Mouse (Mus musculus): ENCODE measurements around the gene Nr4a3. TPM values are rescaled to one million over a fixed set of nuclear protein-coding genes. Genes with fewer than 3 reads are reported as not detected.

Nr4a3 gene
- 0.43 and 0.56 TPM in 2 replicates for polyA plus RNA-seq (2016; fragmentation: Nextera tagmentation; extraction: Ambion mirVana)

DNA sequence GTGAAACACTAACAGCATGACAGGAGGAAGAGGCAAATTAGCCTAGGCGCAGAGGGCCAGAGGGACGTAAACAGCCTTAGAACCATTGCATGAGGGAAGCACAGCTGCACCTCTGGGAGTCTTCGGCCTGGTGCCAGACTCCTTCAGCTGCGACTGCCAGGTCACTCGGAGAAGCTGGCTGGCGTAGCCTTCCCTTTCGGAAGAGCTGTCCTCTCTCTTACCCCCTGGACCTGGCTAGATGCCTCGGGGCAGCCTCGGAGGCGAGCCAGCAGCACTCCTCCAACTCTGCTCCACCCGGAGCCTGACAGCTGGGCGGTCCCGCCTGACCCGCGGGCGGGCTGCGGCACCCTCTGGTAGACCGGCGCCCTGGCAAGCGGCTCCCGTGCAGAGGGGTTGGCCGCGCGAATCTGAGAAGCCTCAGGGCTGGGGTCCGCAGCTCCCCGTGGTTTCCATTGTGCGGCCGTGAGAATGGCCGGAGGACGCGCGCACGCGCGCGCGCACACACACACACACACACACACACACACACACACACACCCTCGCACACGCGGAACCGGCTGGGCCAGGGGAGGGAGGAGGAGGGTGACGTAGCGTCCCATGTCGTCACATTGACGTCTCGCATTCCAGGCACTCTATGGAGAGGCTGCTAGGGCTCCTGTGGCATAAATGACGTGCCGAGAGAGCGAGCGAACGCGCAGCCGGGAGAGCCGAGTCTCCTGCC lies at the start of gene Nr4a3:
Gene Nr4a3 (plus strand): TSS at position 663 of the 721 bp plus-strand sequence.
- peaks cover 40% of the 10 kb centered on the region for H3K4me1 ChIP-seq
- no peaks in the 10 kb centered on the region for H3K36me3 ChIP-seq
- H3K27me3 ChIP-seq = peaks cover 31% of the 10 kb centered on the region
- peak within 1 kb of the TSS; percentile 64 for H3K4me3 ChIP-seq
- under 1% methylated on average over 44 of the region's 54 CpGs for WGBS
- H3K9me3 ChIP-seq = no peaks in the 10 kb centered on the region
- peak within 1 kb of the TSS; percentile 99 for H3K4me2 ChIP-seq (replicated peaks)
- peak within 1 kb of the TSS; percentile 63; the same call in 1 of the 2 replicates for H3K27ac ChIP-seq
- ATAC-seq (ENCODE audit: insufficient number of reproducible peaks, insufficient read depth, low FRiP score, low TSS enrichment) = peak; percentile 63
- H3K9ac ChIP-seq = peak within 1 kb of the TSS; percentile 56

DNA sequence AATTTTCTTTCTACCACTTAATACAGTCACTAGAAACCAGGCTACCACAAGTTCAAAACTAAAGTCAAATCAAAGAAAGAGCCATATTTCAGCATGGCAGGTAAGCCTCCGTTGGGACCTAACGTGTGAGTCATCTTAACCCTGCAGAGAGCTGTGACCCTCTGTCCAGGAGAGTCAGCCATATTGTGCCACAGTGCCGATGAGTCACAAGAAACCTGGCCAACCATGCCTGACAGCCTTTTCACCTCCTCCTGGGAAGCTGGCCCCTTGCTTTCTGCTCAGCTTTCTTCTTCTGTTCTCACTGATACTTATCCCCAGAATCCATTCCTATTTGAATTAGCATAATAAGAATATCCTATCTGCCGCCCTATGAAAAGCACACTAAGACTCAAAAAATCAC lies 42.0 kb upstream of the Nr4a3 start:
- H3K36me3 ChIP-seq = no peaks in the 10 kb centered on the region
- no peak for ATAC-seq (ENCODE audit: insufficient number of reproducible peaks, insufficient read depth, low FRiP score, low TSS enrichment)
- H3K27me3 ChIP-seq = no peaks in the 10 kb centered on the region
- H3K4me1 ChIP-seq = no peaks in the 10 kb centered on the region
- no peak overlapping the region for H3K4me2 ChIP-seq (replicated peaks)
- H3K9me3 ChIP-seq = no peaks in the 10 kb centered on the region
- no peak overlapping the region for H3K27ac ChIP-seq
- WGBS = 91% methylated on average over 4 of the region's 4 CpGs
- H3K4me3 ChIP-seq = no peak overlapping the region
- H3K9ac ChIP-seq = no peak overlapping the region

DNA sequence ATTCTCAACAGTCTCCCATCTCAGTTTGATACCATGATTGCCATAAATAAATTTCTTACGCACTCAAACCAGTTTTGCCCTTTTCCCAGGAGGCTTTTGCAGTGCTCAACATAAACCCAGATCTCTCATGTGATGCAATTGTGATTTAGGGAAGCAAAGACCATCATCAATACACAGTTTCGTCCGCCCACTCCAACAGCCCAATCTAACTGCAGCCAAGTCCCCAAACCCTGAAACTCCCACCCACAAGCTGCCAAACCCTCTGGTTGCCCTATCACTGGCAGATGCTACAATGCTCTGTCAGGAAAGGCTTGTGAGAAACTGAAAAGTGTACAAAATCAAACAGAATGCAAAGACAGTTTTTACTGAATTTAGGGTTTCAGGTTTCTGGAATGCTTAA lies 41.5 kb upstream of the Nr4a3 start:
- Histone ChIP-seq H3K9me3 (no peaks in the 10 kb centered on the region), H3K27ac (no peak overlapping the region), H3K4me1 (no peaks in the 10 kb centered on the region), H3K9ac (no peak overlapping the region), H3K4me2 (replicated peaks) (no peak overlapping the region), H3K27me3 (no peaks in the 10 kb centered on the region), H3K36me3 (no peaks in the 10 kb centered on the region), H3K4me3 (no peak overlapping the region)
- 89% methylated on average over 3 of the region's 3 CpGs for WGBS
- no peak for ATAC-seq (ENCODE audit: insufficient number of reproducible peaks, insufficient read depth, low FRiP score, low TSS enrichment)

DNA sequence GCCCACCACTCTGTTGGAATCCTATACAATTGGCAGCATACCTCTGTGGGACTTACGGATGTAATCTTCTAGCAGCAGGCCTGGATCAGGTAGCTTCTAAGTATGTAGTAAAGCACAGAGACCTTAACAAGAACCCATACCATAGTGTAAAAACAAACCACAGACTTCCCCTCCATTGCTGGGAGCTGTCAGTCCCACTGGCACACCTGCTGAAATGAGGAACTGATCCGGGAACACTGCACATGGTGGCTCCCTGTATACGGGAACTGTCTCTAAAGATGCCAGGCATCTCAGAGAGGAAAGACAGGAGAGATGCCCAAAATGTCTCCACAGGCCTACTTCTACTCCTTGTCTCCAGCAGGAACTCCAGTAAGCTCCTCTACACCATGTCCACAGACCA lies 38.6 kb upstream of the Nr4a3 start:
- no peak for ATAC-seq (ENCODE audit: insufficient number of reproducible peaks, insufficient read depth, low FRiP score, low TSS enrichment)
- no peaks in the 10 kb centered on the region for H3K27me3 ChIP-seq
- no peaks in the 10 kb centered on the region for H3K36me3 ChIP-seq
- WGBS = 89% methylated on average over 3 of the region's 3 CpGs
- H3K27ac ChIP-seq = no peak overlapping the region
- no peak overlapping the region for H3K9ac ChIP-seq
- H3K9me3 ChIP-seq = no peaks in the 10 kb centered on the region
- no peak overlapping the region for H3K4me3 ChIP-seq
- H3K4me2 ChIP-seq (replicated peaks) = no peak overlapping the region
- no peaks in the 10 kb centered on the region for H3K4me1 ChIP-seq

DNA sequence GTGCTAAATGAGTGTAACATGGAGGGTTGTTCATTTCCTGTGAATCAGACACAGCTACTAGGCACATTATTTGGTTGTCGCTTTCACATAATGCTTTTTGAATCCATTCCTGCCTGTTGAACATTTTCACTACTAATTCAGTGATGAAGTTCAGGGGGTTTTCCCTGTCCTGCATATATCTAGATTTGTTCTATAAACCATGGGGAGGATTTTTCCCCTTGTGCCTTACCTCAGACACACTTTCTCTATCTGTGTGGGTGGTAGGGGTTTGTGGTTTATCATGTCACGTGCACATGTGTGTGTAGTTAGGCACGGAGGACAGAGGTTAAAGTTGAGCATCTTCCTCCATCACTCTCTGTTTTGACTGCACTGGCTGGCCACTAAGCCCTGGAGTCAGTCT lies 32.7 kb upstream of the Nr4a3 start:
- no peaks in the 10 kb centered on the region for H3K9me3 ChIP-seq
- H3K36me3 ChIP-seq = no peaks in the 10 kb centered on the region
- 87% methylated on average over 3 of the region's 3 CpGs for WGBS
- H3K4me3 ChIP-seq = no peak overlapping the region
- no peaks in the 10 kb centered on the region for H3K27me3 ChIP-seq
- H3K9ac ChIP-seq = no peak overlapping the region
- H3K4me2 ChIP-seq (replicated peaks) = no peak overlapping the region
- H3K4me1 ChIP-seq = no peaks in the 10 kb centered on the region
- no peak for ATAC-seq (ENCODE audit: insufficient number of reproducible peaks, insufficient read depth, low FRiP score, low TSS enrichment)
- H3K27ac ChIP-seq = no peak overlapping the region

DNA sequence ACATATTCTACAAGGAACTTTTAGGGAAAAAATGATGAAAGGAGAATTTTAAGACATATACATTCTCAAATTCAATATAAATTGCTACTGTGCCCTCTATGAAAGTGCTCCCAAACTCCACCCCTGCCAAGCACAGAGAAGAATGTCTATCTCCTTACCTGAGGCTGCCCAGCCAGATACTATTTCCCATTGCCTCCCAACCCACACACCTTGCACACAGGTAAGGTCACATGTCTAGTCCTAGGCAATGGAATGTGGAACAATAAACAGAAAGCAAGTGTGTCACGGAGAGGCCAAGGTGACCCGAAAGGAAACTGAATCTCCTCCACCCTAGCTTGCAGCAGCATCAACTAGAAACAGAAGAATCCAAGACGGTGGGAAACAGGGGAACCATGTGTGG lies 22.0 kb upstream of the Nr4a3 start:
- H3K27ac ChIP-seq = 0 out of 2 replicates have a peak overlapping the region, but pooled peaks have one; percentile 17
- no peaks in the 10 kb centered on the region for H3K27me3 ChIP-seq
- WGBS = 57% methylated on average over 3 of the region's 3 CpGs
- H3K9ac ChIP-seq = no peak overlapping the region
- H3K36me3 ChIP-seq = no peaks in the 10 kb centered on the region
- no peaks in the 10 kb centered on the region for H3K9me3 ChIP-seq
- ATAC-seq (ENCODE audit: insufficient number of reproducible peaks, insufficient read depth, low FRiP score, low TSS enrichment) = no peak
- no peak overlapping the region for H3K4me3 ChIP-seq
- H3K4me2 ChIP-seq (replicated peaks) = no peak overlapping the region
- H3K4me1 ChIP-seq = no peaks in the 10 kb centered on the region

DNA sequence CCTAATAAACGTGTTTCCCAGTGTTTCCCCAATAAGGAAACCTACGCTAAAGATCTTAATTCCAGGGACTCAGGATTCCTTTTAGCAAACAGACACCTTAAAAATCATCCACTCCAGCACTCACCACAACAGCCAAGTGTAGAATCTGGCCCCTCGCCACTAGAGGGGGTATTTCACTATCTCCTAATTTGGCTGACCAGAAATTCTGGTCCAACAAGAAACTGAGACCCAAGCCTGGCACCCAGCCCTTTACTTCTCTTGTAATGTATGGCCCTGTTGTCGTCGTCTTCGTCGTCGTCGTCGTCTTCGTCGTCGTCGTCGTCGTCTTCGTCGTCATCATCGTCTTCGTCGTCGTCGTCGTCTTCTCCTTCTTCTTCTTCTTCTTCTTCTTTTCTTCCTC lies 15.3 kb upstream of the Nr4a3 start:
- no peak overlapping the region for H3K4me2 ChIP-seq (replicated peaks)
- no peaks in the 10 kb centered on the region for H3K4me1 ChIP-seq
- ATAC-seq (ENCODE audit: insufficient number of reproducible peaks, insufficient read depth, low FRiP score, low TSS enrichment) = no peak
- no peak overlapping the region for H3K9ac ChIP-seq
- no peaks in the 10 kb centered on the region for H3K36me3 ChIP-seq
- WGBS = 67% methylated on average over 24 of the region's 24 CpGs
- H3K4me3 ChIP-seq = no peak overlapping the region
- H3K9me3 ChIP-seq = no peaks in the 10 kb centered on the region
- H3K27ac ChIP-seq = no peak overlapping the region
- H3K27me3 ChIP-seq = no peaks in the 10 kb centered on the region

DNA sequence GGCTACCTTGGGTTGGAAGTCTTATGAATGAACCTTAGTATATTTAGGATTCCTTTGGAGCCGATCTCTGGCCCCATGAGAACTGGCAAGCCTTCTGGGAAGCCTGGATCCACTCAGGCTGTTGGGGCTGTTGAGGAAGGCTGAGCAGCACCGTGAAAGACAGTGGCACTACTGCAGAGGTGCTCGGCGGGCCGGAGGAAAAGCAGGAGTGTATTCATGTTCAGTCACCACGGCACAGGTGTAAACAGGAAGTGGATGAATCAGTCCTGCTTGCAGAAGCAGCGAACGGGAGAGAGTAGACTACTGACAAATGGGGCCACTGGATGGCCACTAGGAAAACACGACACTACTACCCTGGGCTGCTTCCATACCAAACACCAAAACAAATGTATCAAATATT lies 10.7 kb upstream of the Nr4a3 start:
- H3K27ac ChIP-seq = no peak overlapping the region
- peaks cover 11% of the 10 kb centered on the region; the same call in 1 of the 2 replicates for H3K4me1 ChIP-seq
- WGBS = 66% methylated on average over 9 of the region's 9 CpGs
- no peaks in the 10 kb centered on the region for H3K9me3 ChIP-seq
- H3K27me3 ChIP-seq = no peaks in the 10 kb centered on the region
- H3K36me3 ChIP-seq = no peaks in the 10 kb centered on the region
- no peak overlapping the region for H3K4me3 ChIP-seq
- H3K9ac ChIP-seq = no peak overlapping the region
- ATAC-seq (ENCODE audit: insufficient number of reproducible peaks, insufficient read depth, low FRiP score, low TSS enrichment) = no peak
- no peak overlapping the region for H3K4me2 ChIP-seq (replicated peaks)

DNA sequence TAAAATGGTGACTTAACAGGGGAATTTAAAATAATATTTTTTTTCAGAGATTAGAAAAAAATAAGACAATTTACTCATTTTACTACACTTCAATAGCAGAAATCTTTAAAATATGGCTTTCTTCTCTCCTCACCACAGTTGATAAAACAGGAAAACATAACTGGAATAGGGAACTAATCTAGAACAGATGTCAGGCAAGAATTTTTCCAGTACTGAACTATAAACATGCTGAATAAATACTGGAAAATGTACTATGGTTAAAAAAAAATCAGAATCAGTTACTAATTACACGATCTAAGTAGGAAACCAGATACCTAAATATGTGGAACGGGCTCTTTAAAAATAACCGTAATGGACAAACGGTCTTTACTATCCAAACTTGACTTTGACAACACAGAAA lies 7.3 kb upstream of the Nr4a3 start:
- peaks cover 16% of the 10 kb centered on the region; the same call in 1 of the 2 replicates for H3K4me1 ChIP-seq
- H3K4me2 ChIP-seq (replicated peaks) = no peak overlapping the region
- no peaks in the 10 kb centered on the region for H3K27me3 ChIP-seq
- 37% methylated on average over 4 of the region's 4 CpGs for WGBS
- H3K9ac ChIP-seq = no peak overlapping the region
- H3K27ac ChIP-seq = peak overlapping the region; percentile 37; the same call in 1 of the 2 replicates
- no peaks in the 10 kb centered on the region for H3K9me3 ChIP-seq
- H3K4me3 ChIP-seq = no peak overlapping the region
- H3K36me3 ChIP-seq = no peaks in the 10 kb centered on the region
- ATAC-seq (ENCODE audit: insufficient number of reproducible peaks, insufficient read depth, low FRiP score, low TSS enrichment) = no peak

DNA sequence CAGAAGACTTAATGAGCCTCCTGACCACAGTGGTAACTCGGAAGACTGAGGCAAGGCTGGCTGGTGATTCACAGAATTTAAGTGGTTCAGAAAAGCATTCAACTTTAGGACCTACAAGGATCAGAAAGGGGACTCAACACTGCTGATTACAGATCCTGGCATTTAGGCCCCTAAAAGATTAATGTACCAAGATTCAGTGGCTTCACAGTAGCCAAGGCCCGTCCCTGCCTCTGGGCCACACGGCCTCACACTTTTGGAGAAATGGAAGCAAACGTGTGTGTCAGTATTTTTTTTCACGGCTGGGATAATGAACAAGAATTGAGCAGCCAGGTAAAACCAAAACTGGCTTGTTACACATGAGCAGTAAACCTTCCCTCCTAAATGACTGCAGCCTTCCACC lies 6.1 kb upstream of the Nr4a3 start:
- no peak overlapping the region for H3K4me3 ChIP-seq
- no peak overlapping the region for H3K9ac ChIP-seq
- H3K4me1 ChIP-seq = peaks cover 17% of the 10 kb centered on the region; the same call in 1 of the 2 replicates
- no peaks in the 10 kb centered on the region for H3K36me3 ChIP-seq
- H3K9me3 ChIP-seq = no peaks in the 10 kb centered on the region
- no peaks in the 10 kb centered on the region for H3K27me3 ChIP-seq
- ATAC-seq (ENCODE audit: insufficient number of reproducible peaks, insufficient read depth, low FRiP score, low TSS enrichment) = no peak
- H3K4me2 ChIP-seq (replicated peaks) = no peak overlapping the region
- no peak overlapping the region for H3K27ac ChIP-seq
- 86% methylated on average over 5 of the region's 5 CpGs for WGBS

DNA sequence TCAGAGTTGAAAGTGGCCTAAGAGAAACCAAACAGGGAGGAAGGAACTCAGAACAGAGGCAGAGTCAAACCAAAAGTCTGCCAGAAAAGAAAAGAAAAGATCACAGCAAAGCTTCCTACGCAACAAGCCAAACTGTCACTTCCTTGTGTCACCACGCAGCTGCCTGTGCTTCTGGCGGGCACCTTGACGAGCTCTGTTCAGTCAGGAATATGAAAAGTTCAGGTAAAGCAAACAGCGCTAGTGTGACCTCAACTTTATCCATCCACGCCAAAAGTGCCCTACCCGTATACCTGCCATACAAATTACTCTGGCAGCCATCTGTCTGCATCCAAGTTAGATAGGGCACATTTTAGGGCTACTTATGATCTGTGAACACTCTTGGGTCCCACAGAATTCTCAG lies 5.2 kb upstream of the Nr4a3 start:
- H3K9ac ChIP-seq = no peak overlapping the region
- H3K4me2 ChIP-seq (replicated peaks) = no peak overlapping the region
- H3K27ac ChIP-seq = no peak overlapping the region
- H3K27me3 ChIP-seq = no peaks in the 10 kb centered on the region
- WGBS = 84% methylated on average over 7 of the region's 7 CpGs
- H3K9me3 ChIP-seq = no peaks in the 10 kb centered on the region
- H3K4me1 ChIP-seq = peaks cover 25% of the 10 kb centered on the region
- no peak overlapping the region for H3K4me3 ChIP-seq
- ATAC-seq (ENCODE audit: insufficient number of reproducible peaks, insufficient read depth, low FRiP score, low TSS enrichment) = no peak
- no peaks in the 10 kb centered on the region for H3K36me3 ChIP-seq

DNA sequence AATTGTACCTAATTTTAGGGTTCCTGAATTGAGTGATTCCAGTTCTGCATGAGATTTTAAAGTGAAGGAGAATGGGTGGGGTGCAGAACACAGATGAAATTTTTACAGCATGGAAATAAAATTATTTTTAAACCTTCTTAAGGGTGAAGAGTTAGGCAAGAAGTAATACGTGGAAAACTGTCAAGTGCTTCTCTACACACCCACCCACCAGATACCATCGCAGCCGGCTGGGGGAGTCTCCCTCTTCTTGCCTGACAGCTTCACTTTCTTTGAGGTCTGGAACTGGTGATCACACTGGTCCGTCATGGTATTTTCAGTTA lies 2.5 kb upstream of the Nr4a3 start:
- H3K27me3 ChIP-seq = peaks cover 9% of the 10 kb centered on the region
- H3K36me3 ChIP-seq = no peaks in the 10 kb centered on the region
- peak overlapping the region; percentile 76 for H3K9ac ChIP-seq
- WGBS = 0% methylated on average over 4 of the region's 4 CpGs
- no peaks in the 10 kb centered on the region for H3K9me3 ChIP-seq
- peak overlapping the region; percentile 99 for H3K4me2 ChIP-seq (replicated peaks)
- ATAC-seq (ENCODE audit: insufficient number of reproducible peaks, insufficient read depth, low FRiP score, low TSS enrichment) = no peak
- H3K27ac ChIP-seq = peak overlapping the region; percentile 96
- peaks cover 31% of the 10 kb centered on the region for H3K4me1 ChIP-seq
- H3K4me3 ChIP-seq = peak overlapping the region; percentile 64
